Mouse (Mus musculus): ENCODE results near the gene Fam214b. TPM values are rescaled to one million over a fixed set of nuclear protein-coding genes. Genes with fewer than 3 reads are reported as not detected.

The Fam214b gene
- polyA plus RNA-seq, 1 experiment from 2014 or later: 48.2 TPM

GRCm38 (mm10) chr4:43032501-43032900 is 13.5 kb downstream of the Fam214b start:
- Histone ChIP-seq H3K4me2 (ENCODE audit: low read length) (no peak overlapping the region), H3K27ac (ENCODE audit: low read length) (no peak overlapping the region), H3K9me3 (ENCODE audit: control insufficient read depth, low read length) (no peaks in the 10 kb centered on the region), H3K27me3 (replicated peaks; ENCODE audit: control insufficient read depth, insufficient read depth, low read length) (no peaks in the 10 kb centered on the region), H3K9ac (replicated peaks; ENCODE audit: low read depth, low read length) (no peak overlapping the region), H3K4me3 (replicated peaks; ENCODE audit: low read length) (no peak overlapping the region), H3K4me1 (replicated peaks; ENCODE audit: control insufficient read depth, insufficient read depth, low read length) (peaks cover 17% of the 10 kb centered on the region), H3K36me3 (ENCODE audit: control insufficient read depth, insufficient read depth) (peaks cover 23% of the 10 kb centered on the region)
- WGBS: 93% methylated on average over 1 of the region's 1 CpGs
- ATAC-seq: no peak

- no peaks in the 10 kb centered on the region for H3K27me3 ChIP-seq (replicated peaks; ENCODE audit: control insufficient read depth, insufficient read depth, low read length)
- H3K27ac ChIP-seq (ENCODE audit: low read length): peak within 1 kb of the TSS; percentile 80
- peaks cover 15% of the 10 kb centered on the region for H3K4me1 ChIP-seq (replicated peaks; ENCODE audit: control insufficient read depth, insufficient read depth, low read length)
- H3K4me2 ChIP-seq (ENCODE audit: low read length): peak within 1 kb of the TSS; percentile 75
- H3K4me3 ChIP-seq (replicated peaks; ENCODE audit: low read length): peak within 1 kb of the TSS; percentile 72
- peak; percentile 97 for ATAC-seq
- H3K36me3 ChIP-seq (ENCODE audit: control insufficient read depth, insufficient read depth): peaks cover 27% of the 10 kb centered on the region
- no peaks in the 10 kb centered on the region for H3K9me3 ChIP-seq (ENCODE audit: control insufficient read depth, low read length)
- WGBS: under 1% methylated on average over 38 of the region's 38 CpGs
- H3K9ac ChIP-seq (replicated peaks; ENCODE audit: low read depth, low read length): peak within 1 kb of the TSS; percentile 86
These were observed 14.6 kb downstream of the Fam214b start, which contains the start of gene Stoml2 for GRCm38 (mm10) chr4:43031237-43031995. Gene Stoml2 (minus strand): TSS chr4:43031710.

- WGBS: 1% methylated on average over 28 of the region's 28 CpGs
- H3K27ac ChIP-seq (ENCODE audit: low read length): peak overlapping the region; percentile 80
- H3K4me2 ChIP-seq (ENCODE audit: low read length): peak overlapping the region; percentile 75
- H3K4me3 ChIP-seq (replicated peaks; ENCODE audit: low read length): peak overlapping the region; percentile 72
- H3K36me3 ChIP-seq (ENCODE audit: control insufficient read depth, insufficient read depth): peaks cover 22% of the 10 kb centered on the region
- peak overlapping the region; percentile 86 for H3K9ac ChIP-seq (replicated peaks; ENCODE audit: low read depth, low read length)
- no peaks in the 10 kb centered on the region for H3K9me3 ChIP-seq (ENCODE audit: control insufficient read depth, low read length)
- no peaks in the 10 kb centered on the region for H3K27me3 ChIP-seq (replicated peaks; ENCODE audit: control insufficient read depth, insufficient read depth, low read length)
- peaks cover 15% of the 10 kb centered on the region for H3K4me1 ChIP-seq (replicated peaks; ENCODE audit: control insufficient read depth, insufficient read depth, low read length)
- peak; percentile 56 for ATAC-seq
These were observed 15.2 kb downstream of the Fam214b start for GRCm38 (mm10) chr4:43030780-43031230.

GRCm38 (mm10) chr4:43030352-43030751 is 15.7 kb downstream of the Fam214b start:
- Histone ChIP-seq H3K9me3 (ENCODE audit: control insufficient read depth, low read length) (no peaks in the 10 kb centered on the region), H3K36me3 (ENCODE audit: control insufficient read depth, insufficient read depth) (peaks cover 19% of the 10 kb centered on the region), H3K4me3 (replicated peaks; ENCODE audit: low read length) (peak overlapping the region; percentile 72), H3K4me2 (ENCODE audit: low read length) (peak overlapping the region; percentile 75), H3K27me3 (replicated peaks; ENCODE audit: control insufficient read depth, insufficient read depth, low read length) (no peaks in the 10 kb centered on the region), H3K9ac (replicated peaks; ENCODE audit: low read depth, low read length) (peak overlapping the region; percentile 86), H3K4me1 (replicated peaks; ENCODE audit: control insufficient read depth, insufficient read depth, low read length) (peaks cover 15% of the 10 kb centered on the region), H3K27ac (ENCODE audit: low read length) (no peak overlapping the region; the same call in 1 of the 2 replicates)
- 79% methylated on average over 9 of the region's 9 CpGs for WGBS
- no peak for ATAC-seq

GRCm38 (mm10) chr4:43029749-43030148 is 16.3 kb downstream of the Fam214b start:
- ATAC-seq: no peak
- Histone ChIP-seq H3K27me3 (replicated peaks; ENCODE audit: control insufficient read depth, insufficient read depth, low read length) (no peaks in the 10 kb centered on the region), H3K4me3 (replicated peaks; ENCODE audit: low read length) (no peak overlapping the region), H3K4me1 (replicated peaks; ENCODE audit: control insufficient read depth, insufficient read depth, low read length) (peaks cover 19% of the 10 kb centered on the region), H3K9me3 (ENCODE audit: control insufficient read depth, low read length) (no peaks in the 10 kb centered on the region), H3K9ac (replicated peaks; ENCODE audit: low read depth, low read length) (no peak overlapping the region), H3K27ac (ENCODE audit: low read length) (no peak overlapping the region), H3K4me2 (ENCODE audit: low read length) (no peak overlapping the region), H3K36me3 (ENCODE audit: control insufficient read depth, insufficient read depth) (peaks cover 15% of the 10 kb centered on the region)
- 91% methylated on average over 9 of the region's 9 CpGs for WGBS

- Histone ChIP-seq H3K27me3 (replicated peaks; ENCODE audit: control insufficient read depth, insufficient read depth, low read length) (no peaks in the 10 kb centered on the region), H3K9ac (replicated peaks; ENCODE audit: low read depth, low read length) (no peak overlapping the region), H3K4me1 (replicated peaks; ENCODE audit: control insufficient read depth, insufficient read depth, low read length) (peaks cover 25% of the 10 kb centered on the region), H3K9me3 (ENCODE audit: control insufficient read depth, low read length) (no peaks in the 10 kb centered on the region), H3K27ac (ENCODE audit: low read length) (no peak overlapping the region), H3K4me3 (replicated peaks; ENCODE audit: low read length) (no peak overlapping the region), H3K4me2 (ENCODE audit: low read length) (no peak overlapping the region), H3K36me3 (ENCODE audit: control insufficient read depth, insufficient read depth) (peaks cover 15% of the 10 kb centered on the region)
- 91% methylated on average over 7 of the region's 7 CpGs for WGBS
- ATAC-seq: no peak
These were observed 16.9 kb downstream of the Fam214b start for GRCm38 (mm10) chr4:43029121-43029520.

- ATAC-seq: peak; percentile 95
- H3K36me3 ChIP-seq (ENCODE audit: control insufficient read depth, insufficient read depth): peaks cover 9% of the 10 kb centered on the region
- peak within 1 kb of the TSS; percentile 61 for H3K9ac ChIP-seq (replicated peaks; ENCODE audit: low read depth, low read length)
- H3K4me1 ChIP-seq (replicated peaks; ENCODE audit: control insufficient read depth, insufficient read depth, low read length): peaks cover 18% of the 10 kb centered on the region
- peak within 1 kb of the TSS; percentile 58 for H3K4me2 ChIP-seq (ENCODE audit: low read length)
- H3K27ac ChIP-seq (ENCODE audit: low read length): peak within 1 kb of the TSS; percentile 92
- H3K27me3 ChIP-seq (replicated peaks; ENCODE audit: control insufficient read depth, insufficient read depth, low read length): no peaks in the 10 kb centered on the region
- no peaks in the 10 kb centered on the region for H3K9me3 ChIP-seq (ENCODE audit: control insufficient read depth, low read length)
- 8% methylated on average over 42 of the region's 42 CpGs for WGBS
- H3K4me3 ChIP-seq (replicated peaks; ENCODE audit: low read length): peak within 1 kb of the TSS; percentile 66
These were observed 20.7 kb downstream of the Fam214b start, which contains the start of gene Pigo for GRCm38 (mm10) chr4:43025084-43025960. Gene Pigo (minus strand): TSS chr4:43025819.

- WGBS: 84% methylated on average over 14 of the region's 14 CpGs
- peak overlapping the region; percentile 61; the same call in 1 of the 2 replicates for H3K9ac ChIP-seq (replicated peaks; ENCODE audit: low read depth, low read length)
- peaks cover 9% of the 10 kb centered on the region for H3K36me3 ChIP-seq (ENCODE audit: control insufficient read depth, insufficient read depth)
- no peak overlapping the region for H3K27ac ChIP-seq (ENCODE audit: low read length)
- no peak for ATAC-seq
- H3K4me3 ChIP-seq (replicated peaks; ENCODE audit: low read length): peak overlapping the region; percentile 66
- peaks cover 15% of the 10 kb centered on the region for H3K4me1 ChIP-seq (replicated peaks; ENCODE audit: control insufficient read depth, insufficient read depth, low read length)
- peak overlapping the region; percentile 58 for H3K4me2 ChIP-seq (ENCODE audit: low read length)
- H3K27me3 ChIP-seq (replicated peaks; ENCODE audit: control insufficient read depth, insufficient read depth, low read length): no peaks in the 10 kb centered on the region
- H3K9me3 ChIP-seq (ENCODE audit: control insufficient read depth, low read length): no peaks in the 10 kb centered on the region
These were observed 21.3 kb downstream of the Fam214b start for GRCm38 (mm10) chr4:43024673-43025072.

GRCm38 (mm10) chr4:43021341-43021740 is 24.7 kb downstream of the Fam214b start:
- Histone ChIP-seq H3K36me3 (ENCODE audit: control insufficient read depth, insufficient read depth) (peaks cover 13% of the 10 kb centered on the region), H3K4me2 (ENCODE audit: low read length) (no peak overlapping the region), H3K9me3 (ENCODE audit: control insufficient read depth, low read length) (no peaks in the 10 kb centered on the region), H3K27me3 (replicated peaks; ENCODE audit: control insufficient read depth, insufficient read depth, low read length) (no peaks in the 10 kb centered on the region), H3K27ac (ENCODE audit: low read length) (no peak overlapping the region), H3K4me1 (replicated peaks; ENCODE audit: control insufficient read depth, insufficient read depth, low read length) (peaks cover 15% of the 10 kb centered on the region), H3K4me3 (replicated peaks; ENCODE audit: low read length) (no peak overlapping the region), H3K9ac (replicated peaks; ENCODE audit: low read depth, low read length) (no peak overlapping the region)
- no peak for ATAC-seq
- WGBS: 67% methylated on average over 17 of the region's 17 CpGs
